Mouse (Mus musculus) heart, embryonic 10.5 days (tissue): ENCODE measurements around the gene Smpd3. TPM values are rescaled to one million over a fixed set of nuclear protein-coding genes. Genes with fewer than 3 reads are reported as not detected.
A peak's percentile ranks its signal among the peaks of the same experiment; 100 is the strongest.

ENCODE experiments used
- DNase-seq: peaks from one replicate; pipeline ENCODE4 v3.0.0-alpha.2; 2017; ENCODE audit warnings: low spot score
- H3K27ac ChIP-seq: fragments of 300-500 bp; sonication (generic); 2 replicates; pipeline ENCODE4 v1.5.1; 2016; ENCODE audit warnings: mild to moderate bottlenecking
- H3K27me3 ChIP-seq: fragments of 300-500 bp; sonication (generic); 2 replicates; pipeline ENCODE4 v1.6.1; 2016; ENCODE audit warnings: mild to moderate bottlenecking; ENCODE audit not compliant: poor library complexity, insufficient read depth, severe bottlenecking
- H3K36me3 ChIP-seq: fragments of 300-500 bp; sonication (generic); 2 replicates; pipeline ENCODE4 v1.6.1; 2016; ENCODE audit warnings: mild to moderate bottlenecking, moderate library complexity
- H3K4me1 ChIP-seq: fragments of 300-500 bp; sonication (generic); 2 replicates; pipeline ENCODE4 v1.6.1; 2016; ENCODE audit warnings: mild to moderate bottlenecking
- H3K4me3 ChIP-seq: fragments of 300-500 bp; sonication (generic); 2 replicates; pipeline ENCODE4 v1.5.1; 2016; ENCODE audit warnings: mild to moderate bottlenecking, moderate library complexity
- H3K9me3 ChIP-seq: fragments of 300-500 bp; sonication (generic); 2 replicates; pipeline ENCODE4 v1.6.1; 2016; ENCODE audit warnings: mild to moderate bottlenecking, moderate library complexity
- WGBS: fragments of 180-500 bp; shearing (Covaris S2); methylation state at CpG from one replicate; pipeline ENCODE4 v1.1.7; 2016; 5-methylcytosine and 5-hydroxymethylcytosine counted together
- polyA plus RNA-seq: library from polyadenylated mRNA; unstranded; fragments of >200 nt; fragmentation: Nextera tagmentation; extraction: Ambion mirVana; gene quantifications from 2 replicates; pipeline ENCODE4 v1.2.1, GENCODE M21; 2016

The Smpd3 gene
- polyA plus RNA-seq, 1 experiment from 2014 or later, result 3.8 TPM

- H3K9me3 ChIP-seq, result no peaks in the 10 kb centered on the region
- H3K27me3 ChIP-seq, result no peaks in the 10 kb centered on the region
- no peak for DNase-seq
- H3K36me3 ChIP-seq, result peaks cover 73% of the 10 kb centered on the region
- H3K4me3 ChIP-seq, result no peak overlapping the region
- WGBS, result 90% methylated on average over 17 of the region's 17 CpGs
- no peak overlapping the region for H3K27ac ChIP-seq
- H3K4me1 ChIP-seq, result no peaks in the 10 kb centered on the region
Measured at GRCm38 (mm10) chr8:106234567-106235261, 103.1 kb downstream of the Smpd3 start.

GRCm38 (mm10) chr8:106232751-106233150 lies 105.0 kb downstream of the Smpd3 start:
- no peak overlapping the region for H3K27ac ChIP-seq
- no peaks in the 10 kb centered on the region for H3K27me3 ChIP-seq
- WGBS, result 71% methylated on average over 3 of the region's 3 CpGs
- H3K4me3 ChIP-seq, result no peak overlapping the region
- no peak for DNase-seq
- H3K36me3 ChIP-seq, result peaks cover 72% of the 10 kb centered on the region
- no peaks in the 10 kb centered on the region for H3K4me1 ChIP-seq
- H3K9me3 ChIP-seq, result no peaks in the 10 kb centered on the region

- H3K27ac ChIP-seq, result no peak overlapping the region
- no peak for DNase-seq
- WGBS, result 89% methylated on average over 7 of the region's 7 CpGs
Measured at GRCm38 (mm10) chr8:106231536-106231935, 106.3 kb downstream of the Smpd3 start.

GRCm38 (mm10) chr8:106226589-106226988 lies 111.2 kb downstream of the Smpd3 start:
- Histone ChIP-seq H3K9me3 (no peaks in the 10 kb centered on the region), H3K36me3 (peaks cover 77% of the 10 kb centered on the region), H3K27ac (no peak overlapping the region), H3K4me1 (no peaks in the 10 kb centered on the region), H3K27me3 (no peaks in the 10 kb centered on the region), H3K4me3 (no peak overlapping the region)
- WGBS, result 55% methylated on average over 9 of the region's 9 CpGs
- no peak for DNase-seq

More at GRCm38 (mm10) chr8:106231536-106231935, 106.3 kb downstream of the Smpd3 start:
- no peaks in the 10 kb centered on the region for H3K27me3 ChIP-seq
- H3K9me3 ChIP-seq, result no peaks in the 10 kb centered on the region
- H3K36me3 ChIP-seq, result peaks cover 70% of the 10 kb centered on the region
- no peak overlapping the region for H3K4me3 ChIP-seq
- H3K4me1 ChIP-seq, result no peaks in the 10 kb centered on the region

GRCm38 (mm10) chr8:106219620-106220019 lies 118.2 kb downstream of the Smpd3 start:
- no peaks in the 10 kb centered on the region for H3K27me3 ChIP-seq
- H3K9me3 ChIP-seq, result no peaks in the 10 kb centered on the region
- no peak overlapping the region for H3K4me3 ChIP-seq
- DNase-seq, result no peak
- H3K4me1 ChIP-seq, result no peaks in the 10 kb centered on the region
- 79% methylated on average over 3 of the region's 3 CpGs for WGBS
- no peak overlapping the region for H3K27ac ChIP-seq
- peaks cover 87% of the 10 kb centered on the region for H3K36me3 ChIP-seq

- peaks cover 12% of the 10 kb centered on the region for H3K4me1 ChIP-seq
- DNase-seq, result no peak
- no peaks in the 10 kb centered on the region for H3K27me3 ChIP-seq
- H3K27ac ChIP-seq, result no peak overlapping the region
- 92% methylated on average over 3 of the region's 3 CpGs for WGBS
- peaks cover 58% of the 10 kb centered on the region for H3K36me3 ChIP-seq
- H3K4me3 ChIP-seq, result no peak overlapping the region
- H3K9me3 ChIP-seq, result no peaks in the 10 kb centered on the region
Measured at GRCm38 (mm10) chr8:106213959-106214358, 123.8 kb downstream of the Smpd3 start.

- peaks cover 58% of the 10 kb centered on the region for H3K36me3 ChIP-seq
- peaks cover 12% of the 10 kb centered on the region for H3K4me1 ChIP-seq
- peak overlapping the region; percentile 95 for H3K27ac ChIP-seq
- H3K4me3 ChIP-seq, result peak overlapping the region; percentile 92
- no peak for DNase-seq
- no peaks in the 10 kb centered on the region for H3K27me3 ChIP-seq
- no peaks in the 10 kb centered on the region for H3K9me3 ChIP-seq
- 5% methylated on average over 13 of the region's 13 CpGs for WGBS
Measured at GRCm38 (mm10) chr8:106211421-106211820, 126.4 kb downstream of the Smpd3 start.

GRCm38 (mm10) chr8:106210821-106211345 lies 126.9 kb downstream of the Smpd3 start, which contains the start of the genes Slc7a6os and Prmt7:
Gene Slc7a6os, minus strand, starts transcription at chr8:106210935.
Gene Prmt7, plus strand, starts transcription at chr8:106210936.
- Histone ChIP-seq H3K27me3 (no peaks in the 10 kb centered on the region), H3K27ac (peak within 1 kb of the TSS; percentile 95), H3K36me3 (peaks cover 58% of the 10 kb centered on the region), H3K9me3 (no peaks in the 10 kb centered on the region), H3K4me1 (peaks cover 12% of the 10 kb centered on the region), H3K4me3 (peak within 1 kb of the TSS; percentile 92)
- DNase-seq, result peak; percentile 97
- WGBS, result 0% methylated on average over 52 of the region's 52 CpGs

- peak overlapping the region; percentile 95 for H3K27ac ChIP-seq
- H3K27me3 ChIP-seq, result no peaks in the 10 kb centered on the region
- no peaks in the 10 kb centered on the region for H3K9me3 ChIP-seq
- peaks cover 58% of the 10 kb centered on the region for H3K36me3 ChIP-seq
- under 1% methylated on average over 35 of the region's 35 CpGs for WGBS
- peak; percentile 78 for DNase-seq
- peaks cover 12% of the 10 kb centered on the region for H3K4me1 ChIP-seq
- peak overlapping the region; percentile 92 for H3K4me3 ChIP-seq
Measured at GRCm38 (mm10) chr8:106210035-106210731, 127.6 kb downstream of the Smpd3 start.

Other genes starting within 250 kb of the Smpd3 start
- 2.4 and 5.4 TPM in 2 replicates for gene Esrp2, start 201.0 kb downstream of the Smpd3 start, polyA plus RNA-seq
- gene Pla2g15, start 187.6 kb downstream of the Smpd3 start, polyA plus RNA-seq, result 10.6 and 13.6 TPM in 2 replicates
- gene Slc7a6, start 169.1 kb downstream of the Smpd3 start, polyA plus RNA-seq, result 47.3 and 67.8 TPM in 2 replicates
- 24.1 and 38.1 TPM in 2 replicates for gene Slc7a6os, start 127.1 kb downstream of the Smpd3 start, polyA plus RNA-seq
- 59.7 and 63.9 TPM in 2 replicates for gene Prmt7, start 127.1 kb downstream of the Smpd3 start, polyA plus RNA-seq
- 12.5 and 19.3 TPM in 2 replicates for gene Zfp90, start 77.3 kb upstream of the Smpd3 start, polyA plus RNA-seq
- not detected in 2 replicates for gene 6030452D12Rik, start 162.5 kb upstream of the Smpd3 start, polyA plus RNA-seq
- 31.2 and 37.7 TPM in 2 replicates for gene Cdh3, start 172.9 kb upstream of the Smpd3 start, polyA plus RNA-seq
- gene Gm10073, start 235.5 kb upstream of the Smpd3 start, polyA plus RNA-seq, result 4.9 and 6.8 TPM in 2 replicates